Mouse (Mus musculus) myocyte (in vitro differentiated cells): ENCODE measurements around the gene Dnmt3a.

ENCODE experiments used
- CEBPB ChIP-seq: IDR thresholded peaks from 2 replicates; pipeline ENCODE4 v1.6.1; 2011; ENCODE audit warnings: mild to moderate bottlenecking, moderate library complexity; ENCODE audit not compliant: poor library complexity, insufficient read depth, severe bottlenecking
- E2F4 ChIP-seq: IDR thresholded peaks from one replicate; pipeline ENCODE4 v1.6.1; 2011; ENCODE audit warnings: mild to moderate bottlenecking, control low read depth, moderate library complexity; ENCODE audit not compliant: insufficient read depth
- MAX ChIP-seq: IDR thresholded peaks from one replicate; pipeline ENCODE4 v1.6.1; 2011; ENCODE audit warnings: low read depth, mild to moderate bottlenecking, control low read depth
- MYOD1 ChIP-seq, 3 experiments: IDR thresholded peaks; one replicate each; pipeline ENCODE4 v1.6.1; 2011; ENCODE audit warnings: control low read depth in 2 of 3, low read depth in 2 of 3, mild to moderate bottlenecking in 2 of 3, moderate library complexity in 1 of 3; ENCODE audit not compliant: insufficient read length in 2 of 3, control insufficient read depth in 1 of 3
- MYOG ChIP-seq, 3 experiments: IDR thresholded peaks; one replicate each; pipeline ENCODE4 v1.6.1; 2011; ENCODE audit warnings: control low read depth in 2 of 3, low read depth in 2 of 3, mild to moderate bottlenecking in 2 of 3; ENCODE audit not compliant: insufficient read length in 2 of 3, control insufficient read depth in 1 of 3, insufficient read depth in 1 of 3
- POLR2A ChIP-seq: IDR thresholded peaks from one replicate; pipeline ENCODE4 v1.6.1; 2011; ENCODE audit warnings: low read depth, mild to moderate bottlenecking, control low read depth, moderate library complexity; ENCODE audit not compliant: insufficient read length
- POLR2AphosphoS2 ChIP-seq: IDR thresholded peaks from one replicate; pipeline ENCODE4 v1.6.1; 2011; ENCODE audit warnings: low read depth, control low read depth; ENCODE audit not compliant: insufficient read length
- REST ChIP-seq: IDR thresholded peaks from one replicate; pipeline ENCODE4 v1.6.1; 2011; ENCODE audit warnings: mild to moderate bottlenecking, control low read depth, moderate library complexity; ENCODE audit not compliant: insufficient read depth, insufficient read length
- TCF12 ChIP-seq: IDR thresholded peaks from one replicate; pipeline ENCODE4 v1.6.1; 2011; ENCODE audit warnings: mild to moderate bottlenecking, control low read depth; ENCODE audit not compliant: poor library complexity, insufficient read depth, severe bottlenecking
- TCF3 ChIP-seq: IDR thresholded peaks from one replicate; pipeline ENCODE4 v1.6.1; 2011; ENCODE audit warnings: low read depth, control low read depth; ENCODE audit not compliant: insufficient read length
- USF1 ChIP-seq: IDR thresholded peaks from one replicate; pipeline ENCODE4 v1.6.1; 2011; ENCODE audit warnings: low read depth, mild to moderate bottlenecking, control low read depth, moderate library complexity

DNA sequence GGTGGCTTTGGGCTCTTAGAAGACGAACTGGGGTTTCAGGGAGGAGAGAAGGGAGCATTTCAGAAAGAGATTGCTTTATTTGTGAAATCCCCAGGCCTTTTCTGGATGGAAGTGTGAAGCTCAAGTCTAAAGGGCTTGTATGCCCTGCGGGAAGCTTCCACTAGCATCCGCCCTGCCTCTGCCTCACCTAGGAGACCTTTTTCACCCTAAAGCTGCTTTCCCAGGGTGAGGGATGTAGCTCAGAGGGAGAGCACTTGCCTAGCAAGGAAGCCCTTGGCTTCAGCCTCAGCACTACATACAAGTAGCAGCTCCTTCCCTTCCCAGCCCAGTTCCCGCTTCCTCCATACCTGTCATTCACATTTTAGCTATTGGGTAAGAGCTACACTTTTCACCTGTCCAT, 71.6 kb downstream of the Dnmt3a start:
- TF ChIP-seq POLR2A (no peak), E2F4 (no peak), REST (no peak), USF1 (no peak), POLR2AphosphoS2 (no peak), MAX (no peak), MYOG (IDR thresholded peaks at IDR 0.05; ENCODE audit: control insufficient read depth in 1 of 3, insufficient read depth in 1 of 3, insufficient read length in 2 of 3, low read depth in 2 of 3) (no peak), MYOD1 (IDR thresholded peaks at IDR 0.05; ENCODE audit: control insufficient read depth in 1 of 3, insufficient read length in 2 of 3, low read depth in 2 of 3) (no peak), CEBPB (no peak), TCF12 (no peak), TCF3 (no peak)
